Mouse (Mus musculus) hindbrain, postnatal 0 days (tissue): ENCODE measurements at regions not wholly inside any gene's neighbourhood (a gene's known extent, or its start where the extent isn't known, plus 50 kb on each side); places are given as distances from the start of the nearest gene placed in this dataset.

Source experiments
- ATAC-seq: fragments of 200-750 bp; cut with Nextera tagmentation; 2 replicates; pipeline ENCODE4 v1.8.0; 2017; ENCODE audit warnings: mild to moderate bottlenecking, moderate TSS enrichment, moderate library complexity
- DNase-seq: peaks from one replicate; pipeline ENCODE4 v3.0.0-alpha.2; 2015; ENCODE audit warnings: low spot score
- H3K27ac ChIP-seq: fragments of 300-500 bp; sonication (generic); 2 replicates; pipeline ENCODE4 v1.5.1; 2014; ENCODE audit warnings: mild to moderate bottlenecking
- H3K27me3 ChIP-seq: fragments of 300-500 bp; sonication (generic); 2 replicates; pipeline ENCODE4 v1.6.1; 2014; ENCODE audit warnings: low read length, mixed read lengths; ENCODE audit not compliant: insufficient read depth
- H3K36me3 ChIP-seq: fragments of 300-500 bp; sonication (generic); 2 replicates; pipeline ENCODE4 v1.6.1; 2014; ENCODE audit warnings: low read length, mixed read lengths; ENCODE audit not compliant: insufficient read depth
- H3K4me1 ChIP-seq: fragments of 300-500 bp; sonication (generic); 2 replicates; pipeline ENCODE4 v1.6.1; 2014; ENCODE audit warnings: antibody characterized with exemption, low read length, mixed read lengths; ENCODE audit not compliant: insufficient read depth
- H3K4me2 ChIP-seq: fragments of 300-500 bp; sonication (generic); 2 replicates; pipeline ENCODE4 v1.6.1; 2014; ENCODE audit warnings: low read depth, mild to moderate bottlenecking, low read length, moderate library complexity, mixed read lengths
- H3K4me3 ChIP-seq: fragments of 300-500 bp; sonication (generic); 2 replicates; pipeline ENCODE4 v1.5.1; 2014; ENCODE audit warnings: low read length
- H3K9ac ChIP-seq: fragments of 300-500 bp; sonication (generic); replicated peaks from 2 replicates; pipeline ENCODE4 v1.6.1; 2014; ENCODE audit warnings: mild to moderate bottlenecking, low read length, moderate library complexity, mixed read lengths
- H3K9me3 ChIP-seq: fragments of 300-500 bp; sonication (generic); 2 replicates; pipeline ENCODE4 v1.6.1; 2016; ENCODE audit warnings: low read length, mixed read lengths
- CTCF ChIP-seq: IDR thresholded peaks from 2 replicates; pipeline ENCODE4 v1.5.1; 2016; ENCODE audit warnings: antibody characterized with exemption, control low read depth, low read depth
- WGBS: fragments of 180-500 bp; shearing (Covaris S2); extraction: QIAGEN DNeasy Blood & Tissue Kit; methylation state at CpG from one replicate; pipeline ENCODE4 v1.1.7; 2014; 5-methylcytosine and 5-hydroxymethylcytosine counted together

- peak; percentile 78; the same call in 1 of the 2 replicates for ATAC-seq
- no peak for TF ChIP-seq CTCF
- 47% methylated on average over 5 of the region's 5 CpGs for WGBS
Measured at GRCm38 (mm10) chr14:24731872-24732525, 245.1 kb downstream of the Rps24 start.

GRCm38 (mm10) chr14:24733326-24733725 is 246.4 kb downstream of the Rps24 start:
- Histone ChIP-seq H3K4me3 (no peak overlapping the region), H3K9me3 (no peaks in the 10 kb centered on the region), H3K36me3 (no peaks in the 10 kb centered on the region), H3K27ac (no peak overlapping the region), H3K27me3 (no peaks in the 10 kb centered on the region), H3K4me1 (no peaks in the 10 kb centered on the region), H3K4me2 (no peak overlapping the region), H3K9ac (no peak overlapping the region)
- DNase-seq (no peak), ATAC-seq (no peak)
- 86% methylated on average over 7 of the region's 7 CpGs for WGBS
- TF ChIP-seq CTCF, result no peak

More at GRCm38 (mm10) chr14:24731872-24732525, 245.1 kb downstream of the Rps24 start:
- Histone ChIP-seq H3K4me2 (no peak overlapping the region), H3K36me3 (no peaks in the 10 kb centered on the region), H3K27ac (peak overlapping the region; percentile 43; the same call in 1 of the 2 replicates), H3K9ac (no peak overlapping the region), H3K4me3 (no peak overlapping the region), H3K27me3 (no peaks in the 10 kb centered on the region), H3K4me1 (no peaks in the 10 kb centered on the region), H3K9me3 (no peaks in the 10 kb centered on the region)
- peak; percentile 65 for DNase-seq

GRCm38 (mm10) chr14:24738869-24739268 is 251.9 kb downstream of the Rps24 start:
- Histone ChIP-seq H3K4me1 (no peaks in the 10 kb centered on the region), H3K36me3 (no peaks in the 10 kb centered on the region), H3K9me3 (no peaks in the 10 kb centered on the region), H3K4me3 (no peak overlapping the region), H3K9ac (no peak overlapping the region), H3K27me3 (no peaks in the 10 kb centered on the region), H3K27ac (no peak overlapping the region), H3K4me2 (no peak overlapping the region)
- TF ChIP-seq CTCF, result peak; percentile 53
- DNase-seq (peak; percentile 42), ATAC-seq (no peak)

- Histone ChIP-seq H3K9ac (no peak overlapping the region), H3K4me1 (0 out of 2 replicates have a peak, but pooled peaks cover 18% of the 10 kb centered on the region), H3K9me3 (no peaks in the 10 kb centered on the region), H3K4me3 (no peak overlapping the region), H3K4me2 (no peak overlapping the region), H3K27ac (no peak overlapping the region), H3K36me3 (no peaks in the 10 kb centered on the region), H3K27me3 (no peaks in the 10 kb centered on the region)
- TF ChIP-seq CTCF, result no peak
- ATAC-seq (no peak), DNase-seq (peak; percentile 41)
- 59% methylated on average over 2 of the region's 2 CpGs for WGBS
Measured at GRCm38 (mm10) chr14:24744451-24744850, 257.5 kb downstream of the Rps24 start.

- no peak overlapping the region for H3K27ac ChIP-seq
- 45% methylated on average over 3 of the region's 3 CpGs for WGBS
- no peak for TF ChIP-seq CTCF
- ATAC-seq (no peak), DNase-seq (no peak)
- H3K4me1 ChIP-seq, result 0 out of 2 replicates have a peak, but pooled peaks cover 18% of the 10 kb centered on the region
- H3K4me2 ChIP-seq, result no peak overlapping the region
- no peak overlapping the region for H3K4me3 ChIP-seq
- H3K27me3 ChIP-seq, result no peaks in the 10 kb centered on the region
- no peaks in the 10 kb centered on the region for H3K9me3 ChIP-seq
- no peak overlapping the region for H3K9ac ChIP-seq
- no peaks in the 10 kb centered on the region for H3K36me3 ChIP-seq
Measured at GRCm38 (mm10) chr14:24745730-24746129, 258.8 kb downstream of the Rps24 start.

- Histone ChIP-seq H3K4me1 (0 out of 2 replicates have a peak, but pooled peaks cover 18% of the 10 kb centered on the region), H3K36me3 (no peaks in the 10 kb centered on the region), H3K4me2 (no peak overlapping the region), H3K9me3 (no peaks in the 10 kb centered on the region), H3K4me3 (no peak overlapping the region), H3K27ac (no peak overlapping the region), H3K27me3 (no peaks in the 10 kb centered on the region), H3K9ac (no peak overlapping the region)
- no peak for DNase-seq
- no peak for ATAC-seq
- no peak for TF ChIP-seq CTCF
- WGBS, result 35% methylated on average over 4 of the region's 4 CpGs
Measured at GRCm38 (mm10) chr14:24747471-24747795, 260.5 kb downstream of the Rps24 start.

GRCm38 (mm10) chr14:24747796-24748496 is 261.0 kb downstream of the Rps24 start:
- WGBS, result 42% methylated on average over 7 of the region's 7 CpGs
- no peak overlapping the region for H3K4me2 ChIP-seq
- no peak for DNase-seq
- no peak overlapping the region for H3K9ac ChIP-seq
- ATAC-seq, result peak; percentile 76
- H3K27ac ChIP-seq, result no peak overlapping the region
- no peak overlapping the region for H3K4me3 ChIP-seq
- H3K27me3 ChIP-seq, result no peaks in the 10 kb centered on the region
- H3K9me3 ChIP-seq, result no peaks in the 10 kb centered on the region
- 0 out of 2 replicates have a peak, but pooled peaks cover 18% of the 10 kb centered on the region for H3K4me1 ChIP-seq
- TF ChIP-seq CTCF, result no peak
- H3K36me3 ChIP-seq, result no peaks in the 10 kb centered on the region
